Mouse (Mus musculus): ENCODE results near the gene Eipr1.

Gene Eipr1

DNA sequence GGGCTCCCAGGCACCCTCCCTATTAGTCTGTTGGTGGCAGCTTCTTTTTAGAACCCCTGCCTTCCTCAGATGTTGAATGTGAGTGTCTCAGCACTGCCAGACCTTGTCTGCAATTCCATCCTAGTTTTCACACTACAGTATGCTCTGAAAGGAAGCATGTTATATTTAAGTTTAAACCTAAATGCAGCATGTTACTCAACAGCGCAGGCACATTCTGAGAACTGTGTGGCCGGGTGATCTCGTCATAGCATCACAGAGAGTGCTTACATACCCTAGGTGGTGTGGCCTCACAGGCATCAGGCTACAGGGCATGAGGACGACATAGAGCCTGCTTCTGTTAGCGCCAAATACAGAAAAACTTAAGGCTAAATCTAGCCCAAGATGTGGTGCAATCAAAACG is 24.0 kb downstream of the Eipr1 start:
- DNase-seq (ENCODE audit: low spot score in 2 of 2): no peak

DNA sequence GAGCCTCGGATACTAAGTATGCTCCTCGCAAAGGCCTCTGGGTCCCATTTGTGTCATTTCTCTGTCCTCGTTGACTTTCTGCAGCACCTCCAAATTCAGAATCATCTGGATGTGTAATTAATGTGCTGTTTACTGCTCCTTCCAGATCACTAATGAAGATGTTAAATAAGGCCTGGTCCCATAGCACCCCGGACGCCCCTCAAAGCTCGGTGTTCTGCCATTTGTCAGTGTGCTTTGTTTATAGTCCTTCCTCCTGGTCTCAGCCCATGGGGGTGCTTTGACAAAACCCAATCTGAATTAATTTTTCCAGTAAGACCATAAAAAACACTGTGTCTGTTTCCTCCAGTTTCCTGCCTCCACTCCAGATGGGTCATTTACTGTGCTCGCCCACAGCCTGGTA is 28.6 kb downstream of the Eipr1 start:
- no peak for DNase-seq (ENCODE audit: low spot score in 2 of 2)

DNA sequence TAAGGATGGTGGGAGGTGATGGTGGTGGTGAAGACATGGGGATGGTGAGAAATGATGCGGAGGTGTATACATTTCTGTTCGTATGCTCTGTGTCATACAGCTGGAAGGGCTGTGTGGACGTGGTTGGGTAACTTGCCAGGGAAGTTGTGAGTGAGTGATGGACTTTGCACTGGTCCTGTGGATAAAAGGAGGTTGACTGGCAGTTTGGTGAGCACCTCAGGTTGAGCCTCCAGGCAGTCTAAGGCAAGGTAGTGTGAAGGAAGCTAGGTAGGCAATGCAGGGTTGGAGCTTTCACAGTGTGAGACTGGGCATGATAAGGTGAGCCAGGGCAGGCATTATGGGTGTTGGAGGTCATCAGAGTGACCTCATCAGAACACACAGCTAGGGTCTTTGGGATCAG is 31.0 kb downstream of the Eipr1 start:
- DNase-seq (ENCODE audit: low spot score in 2 of 2): no peak

DNA sequence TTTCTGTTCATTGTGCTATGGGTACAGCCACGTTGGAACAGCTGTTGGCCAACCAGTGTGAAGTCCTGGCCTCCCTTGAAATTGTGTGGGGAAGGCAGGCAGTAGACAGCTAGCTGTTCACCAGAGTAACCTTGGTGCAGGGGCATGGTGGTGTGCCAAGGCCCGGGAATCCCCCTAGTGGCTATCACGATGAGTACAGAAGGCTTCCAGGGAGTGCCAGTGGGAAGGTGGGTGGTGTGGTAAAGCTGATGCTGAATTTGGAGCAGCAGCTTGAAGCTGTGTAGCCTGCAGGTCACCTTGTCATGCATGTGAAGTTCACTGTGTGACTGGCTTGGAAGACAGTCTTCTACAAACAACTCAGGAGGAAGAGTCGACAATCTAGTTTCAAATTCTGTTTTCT is 32.8 kb downstream of the Eipr1 start:
- DNase-seq (ENCODE audit: low spot score in 2 of 2): no peak

DNA sequence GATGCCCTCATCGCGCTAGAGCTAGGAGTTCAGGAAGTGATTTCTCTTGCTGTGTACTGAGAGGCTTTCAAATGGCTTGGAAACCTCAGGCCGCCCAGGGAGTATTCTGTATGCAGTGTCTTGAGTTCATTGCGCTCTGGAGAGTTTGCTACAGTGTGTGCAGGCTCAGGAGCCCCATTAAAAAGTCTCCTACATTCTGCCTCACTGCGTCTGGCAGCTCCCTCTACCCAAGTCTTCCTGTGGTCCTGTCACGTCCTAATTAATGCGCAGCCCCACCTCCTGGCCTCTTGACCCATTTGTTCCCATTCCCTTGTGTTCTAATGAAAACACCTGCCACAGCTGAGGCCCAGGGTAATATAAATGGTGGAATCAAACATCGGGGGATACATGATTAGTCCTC is 33.3 kb downstream of the Eipr1 start:
- no peak for DNase-seq (ENCODE audit: low spot score in 2 of 2)

DNA sequence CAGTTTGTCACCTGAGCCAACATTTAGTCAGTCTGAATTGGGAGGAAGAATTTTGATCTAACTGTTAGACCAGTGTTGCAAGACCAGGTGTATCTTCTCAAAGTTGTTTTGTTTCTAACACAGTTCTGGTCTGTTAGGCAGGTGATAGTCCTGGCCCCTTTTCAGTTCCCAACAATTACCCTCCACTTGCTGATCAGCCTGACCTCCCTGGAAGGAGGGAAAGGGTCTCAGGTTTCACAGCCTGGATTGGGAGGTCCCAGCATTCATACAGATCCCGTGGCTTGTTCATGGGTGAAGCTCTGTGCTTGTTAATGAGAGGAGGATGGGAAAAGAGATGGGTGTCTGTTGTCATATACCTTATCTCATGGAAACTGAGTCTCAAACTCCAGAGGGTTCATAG is 33.7 kb downstream of the Eipr1 start:
- no peak for DNase-seq (ENCODE audit: low spot score in 2 of 2)

DNA sequence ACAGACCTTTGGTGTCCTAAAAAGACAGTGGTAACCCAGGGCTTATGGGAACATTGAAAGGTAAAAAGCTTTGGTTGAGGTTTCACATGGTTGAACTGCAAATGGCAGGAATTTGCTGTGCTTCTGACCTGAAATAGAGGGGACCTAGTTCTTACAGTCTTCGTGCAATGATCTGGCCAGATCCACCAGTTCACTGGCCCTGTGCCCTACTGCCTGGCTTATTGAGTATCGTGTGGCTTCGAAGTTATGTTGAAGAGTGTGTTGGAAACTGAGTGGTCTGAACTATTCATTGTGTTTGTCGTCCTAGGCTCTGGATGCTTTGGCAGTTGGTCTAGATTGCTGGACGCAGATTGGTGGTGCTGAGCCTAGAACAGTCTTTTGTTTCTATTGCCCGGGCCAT is 34.7 kb downstream of the Eipr1 start:
- no peak for DNase-seq (ENCODE audit: low spot score in 2 of 2)

DNA sequence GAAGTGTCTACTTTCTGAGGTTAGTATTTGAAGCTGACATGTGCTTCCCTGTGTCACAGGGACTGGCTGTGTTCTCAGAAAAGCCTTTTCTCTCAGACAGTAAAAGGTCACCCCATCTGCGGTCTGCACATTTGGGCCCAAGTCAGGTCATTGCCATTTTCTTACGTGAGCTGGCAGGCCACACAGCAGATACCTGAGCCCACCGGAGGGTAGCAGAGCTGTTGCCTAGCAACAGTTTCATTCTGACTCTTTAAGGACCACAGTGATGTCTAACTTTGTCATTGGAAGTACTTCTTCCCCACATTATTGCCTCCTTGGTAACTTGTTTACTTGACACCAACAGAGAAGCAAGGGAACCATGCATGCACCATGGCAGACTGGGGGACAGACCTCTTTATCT is 41.0 kb downstream of the Eipr1 start:
- DNase-seq (ENCODE audit: low spot score in 2 of 2): no peak

DNA sequence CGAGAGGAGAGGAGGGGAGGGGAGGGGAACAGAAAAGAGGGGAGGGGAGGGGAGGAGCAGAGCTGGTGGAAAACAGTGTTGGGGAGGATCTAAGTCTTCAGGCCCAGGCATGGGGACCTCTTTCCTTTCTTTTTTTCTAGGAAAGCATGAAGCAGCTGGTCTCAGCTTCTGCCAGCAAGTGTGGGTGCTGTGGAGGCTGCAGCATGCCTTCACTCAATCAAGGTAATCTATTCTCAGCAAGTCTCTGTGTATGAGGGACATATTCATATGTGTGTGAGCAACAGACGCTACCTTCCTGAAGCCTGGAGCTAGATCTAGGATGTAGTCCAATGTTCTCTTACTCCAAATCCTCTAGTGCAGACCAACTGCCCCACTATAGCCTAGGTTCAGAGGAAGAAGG is 42.1 kb downstream of the Eipr1 start:
- no peak for DNase-seq (ENCODE audit: low spot score in 2 of 2)

DNA sequence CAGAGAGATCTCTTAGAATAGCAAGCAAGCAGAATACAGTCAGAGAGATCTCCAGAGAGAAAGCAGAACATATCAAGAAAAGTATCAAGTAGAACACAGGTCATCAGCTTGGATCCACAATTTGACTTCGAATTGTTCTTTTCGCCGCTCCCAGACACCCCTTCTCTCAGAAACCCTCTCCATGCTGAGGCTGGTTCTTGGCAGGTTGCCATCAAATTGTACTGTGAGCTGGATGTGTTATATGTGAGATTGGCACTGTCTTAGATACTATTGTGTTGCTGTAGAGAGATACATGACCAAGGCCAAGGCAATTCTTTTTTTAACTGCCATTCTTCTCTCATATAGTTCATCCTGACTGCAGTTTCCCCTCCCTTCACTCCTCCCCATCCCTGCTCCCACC is 43.4 kb downstream of the Eipr1 start:
- DNase-seq (ENCODE audit: low spot score in 2 of 2): no peak

DNA sequence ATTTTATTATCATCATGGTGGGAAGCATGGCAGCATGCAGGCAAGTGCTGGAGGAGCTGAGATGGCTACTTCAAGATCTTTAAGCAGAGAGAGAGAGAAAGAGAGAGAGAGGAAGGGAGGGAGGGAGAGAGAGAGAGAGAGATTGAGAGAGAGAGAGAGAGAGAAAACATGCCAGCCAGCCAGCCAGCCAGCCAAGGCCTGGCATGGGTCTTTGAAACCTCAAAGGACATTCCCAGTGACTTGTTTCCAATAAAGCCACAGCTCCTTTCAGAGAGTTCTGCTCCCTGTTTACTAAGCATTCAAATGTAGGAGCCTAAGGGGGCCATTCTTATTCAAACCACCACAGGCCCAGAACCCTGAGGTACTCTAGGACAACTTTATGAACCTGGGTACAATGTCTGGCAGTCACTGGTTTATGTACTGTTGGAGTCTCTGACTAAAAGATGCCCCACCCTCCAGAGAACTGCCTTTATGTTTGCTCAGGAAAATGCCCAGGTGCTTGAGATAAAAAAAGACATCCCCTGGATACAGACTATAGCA is 45.3 kb downstream of the Eipr1 start:
- DNase-seq (ENCODE audit: low spot score in 2 of 2): no peak

DNA sequence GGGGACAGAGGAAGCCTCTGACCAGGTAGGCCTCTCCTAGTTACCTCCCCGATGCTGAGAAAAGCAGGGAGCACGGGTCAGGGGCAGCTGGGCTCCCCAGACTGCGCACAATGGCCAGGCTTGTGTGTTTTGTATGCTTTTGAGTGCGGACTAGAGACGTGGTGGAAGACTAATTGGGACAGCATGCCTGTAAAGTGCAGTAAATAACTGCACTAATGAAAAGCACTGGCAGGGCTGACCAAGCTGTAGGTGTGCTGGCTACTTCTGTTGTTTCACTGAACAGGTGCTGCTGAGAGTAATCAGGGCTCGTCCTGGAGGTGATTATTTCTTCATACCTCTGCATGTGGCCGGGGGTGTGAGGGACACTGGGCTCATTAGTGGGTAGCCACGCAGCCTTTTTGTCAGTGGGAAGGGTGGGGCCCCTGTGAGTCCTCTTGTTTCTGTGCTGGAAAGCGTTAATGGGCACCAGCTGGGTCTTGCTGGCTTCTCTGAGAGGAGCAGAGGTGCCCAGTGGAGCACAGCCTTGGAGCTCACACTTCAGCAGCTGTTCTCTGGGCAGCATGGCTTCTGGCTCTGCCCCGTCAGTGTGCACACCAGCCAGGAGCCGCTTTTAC is 48.3 kb downstream of the Eipr1 start:
- no peak for DNase-seq (ENCODE audit: low spot score in 2 of 2)

DNA sequence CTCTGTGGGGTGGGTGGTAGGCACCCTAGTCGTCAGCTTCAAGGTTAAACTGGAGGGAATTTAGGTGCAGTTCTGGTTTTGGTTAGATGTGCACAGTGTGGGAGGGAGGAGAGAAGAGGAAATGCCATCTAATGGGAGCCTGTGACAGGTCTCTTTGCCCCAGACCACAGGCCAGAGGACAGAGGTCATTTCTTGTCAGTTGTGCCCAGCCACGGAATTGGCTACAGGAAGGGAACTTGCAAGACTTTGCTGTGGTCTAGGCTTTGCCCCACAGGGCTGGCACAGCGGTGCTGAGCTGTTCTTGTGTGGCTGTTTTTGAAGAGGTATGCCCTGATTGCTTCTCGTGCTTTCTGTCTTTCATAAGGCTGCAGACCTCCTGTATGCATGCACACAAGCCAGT is 48.8 kb downstream of the Eipr1 start:
- no peak for DNase-seq (ENCODE audit: low spot score in 2 of 2)

DNA sequence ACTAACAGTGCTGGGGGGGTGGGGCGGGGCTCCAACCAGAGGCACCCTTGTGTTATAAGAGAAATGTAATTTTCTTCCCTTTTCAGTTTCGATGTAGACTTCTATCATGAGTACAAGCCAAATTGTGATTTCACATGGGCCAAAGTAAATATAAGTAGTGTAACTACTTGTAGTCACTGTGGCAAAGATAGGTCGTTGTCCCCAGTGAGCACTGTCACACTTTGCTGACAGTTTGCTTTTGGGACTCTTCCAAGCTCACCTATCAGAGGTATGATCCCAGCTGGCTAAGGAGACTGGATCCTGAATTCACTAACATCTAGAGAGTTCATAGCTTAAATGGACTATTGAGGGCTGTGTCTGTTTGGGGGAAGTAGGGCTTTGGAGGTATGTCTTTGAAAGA is 49.3 kb downstream of the Eipr1 start:
- no peak for DNase-seq (ENCODE audit: low spot score in 2 of 2)

DNA sequence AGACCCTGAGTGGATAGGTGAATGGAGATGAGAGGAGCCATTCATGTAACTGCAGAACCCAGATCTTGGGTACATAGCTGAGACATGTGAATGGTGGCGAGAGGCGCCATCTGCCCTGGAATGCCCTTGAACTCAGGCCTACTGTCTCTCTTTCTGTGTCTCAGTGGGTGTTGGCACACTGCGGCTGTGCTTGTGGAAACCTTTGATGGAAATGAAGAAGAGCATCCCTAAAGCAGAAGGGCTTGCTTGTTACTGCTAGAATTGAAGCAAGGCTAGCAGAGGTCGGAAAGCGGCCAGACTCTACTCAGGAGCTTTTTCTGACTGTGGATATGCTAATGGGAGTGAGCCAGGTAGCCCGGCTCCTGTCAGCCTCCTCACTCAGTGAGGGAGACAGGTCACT is 50.1 kb downstream of the Eipr1 start:
- DNase-seq (ENCODE audit: low spot score in 2 of 2): no peak

DNA sequence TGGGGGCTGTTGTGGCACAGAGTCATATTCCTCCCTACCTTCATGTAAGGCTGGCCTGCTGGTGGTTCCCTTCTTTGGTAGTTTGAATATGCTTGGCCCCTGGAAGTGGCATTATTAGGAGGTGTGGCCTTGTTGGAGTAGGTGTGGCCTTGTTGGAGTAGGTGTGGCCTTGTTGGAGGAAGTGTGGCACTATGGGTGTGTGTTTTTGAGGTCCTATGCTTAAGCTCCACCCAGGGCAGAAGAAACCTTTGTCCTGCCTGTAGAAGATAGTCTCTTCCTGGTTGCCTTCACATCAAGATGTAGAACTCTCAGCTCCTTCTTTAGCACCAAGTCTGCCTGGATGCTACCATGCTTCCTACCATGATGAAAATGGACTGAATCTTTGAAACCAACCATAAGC is 51.4 kb downstream of the Eipr1 start:
- peak in 1 of 2 experiments; percentile 32 for DNase-seq (ENCODE audit: low spot score in 2 of 2)

DNA sequence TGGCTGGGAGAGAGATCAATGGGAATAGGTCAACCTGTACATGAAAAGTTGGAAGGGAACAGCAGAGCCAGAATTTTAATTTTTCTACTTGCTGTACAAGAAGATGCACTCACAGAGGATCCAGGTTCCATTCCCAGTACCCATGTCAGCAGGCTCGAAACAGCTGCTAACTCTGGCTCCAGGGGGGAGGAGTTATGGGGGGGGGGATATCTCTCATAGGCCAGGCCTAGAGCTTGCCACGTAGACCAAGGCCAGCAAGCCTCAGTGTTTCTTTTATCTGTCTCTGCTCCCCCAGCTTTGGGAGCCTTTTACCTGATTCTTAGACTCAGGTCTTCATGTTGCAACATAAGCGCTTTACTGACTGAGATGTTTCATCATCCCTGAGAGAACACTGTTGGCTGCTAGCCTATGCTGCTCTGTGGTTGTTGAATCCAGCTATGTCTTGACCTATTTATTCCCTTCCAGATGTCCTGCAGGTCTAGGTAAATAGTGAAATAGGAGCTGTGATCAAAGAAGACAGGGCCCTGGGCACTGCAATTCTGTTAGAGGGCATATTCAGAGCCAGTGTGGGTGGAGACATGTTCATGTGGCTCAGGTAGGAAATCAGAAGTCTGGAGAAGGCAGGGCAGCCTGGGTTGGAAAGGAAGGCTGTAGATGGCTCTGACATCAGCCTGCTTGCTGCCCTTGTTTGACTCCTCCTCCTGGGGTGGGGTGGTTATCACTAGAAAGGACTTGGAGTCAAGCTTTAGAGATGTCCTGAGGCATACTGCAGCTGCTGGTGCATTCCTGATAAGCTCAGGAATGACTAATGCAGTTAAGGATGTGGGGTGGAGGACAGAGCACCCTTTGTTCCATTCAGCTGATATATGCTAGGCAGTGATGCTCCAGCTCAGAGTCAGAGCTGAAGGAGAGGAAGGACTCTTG is 53.2 kb downstream of the Eipr1 start:
- DNase-seq (ENCODE audit: low spot score in 2 of 2): peak; percentile 75 to 77

DNA sequence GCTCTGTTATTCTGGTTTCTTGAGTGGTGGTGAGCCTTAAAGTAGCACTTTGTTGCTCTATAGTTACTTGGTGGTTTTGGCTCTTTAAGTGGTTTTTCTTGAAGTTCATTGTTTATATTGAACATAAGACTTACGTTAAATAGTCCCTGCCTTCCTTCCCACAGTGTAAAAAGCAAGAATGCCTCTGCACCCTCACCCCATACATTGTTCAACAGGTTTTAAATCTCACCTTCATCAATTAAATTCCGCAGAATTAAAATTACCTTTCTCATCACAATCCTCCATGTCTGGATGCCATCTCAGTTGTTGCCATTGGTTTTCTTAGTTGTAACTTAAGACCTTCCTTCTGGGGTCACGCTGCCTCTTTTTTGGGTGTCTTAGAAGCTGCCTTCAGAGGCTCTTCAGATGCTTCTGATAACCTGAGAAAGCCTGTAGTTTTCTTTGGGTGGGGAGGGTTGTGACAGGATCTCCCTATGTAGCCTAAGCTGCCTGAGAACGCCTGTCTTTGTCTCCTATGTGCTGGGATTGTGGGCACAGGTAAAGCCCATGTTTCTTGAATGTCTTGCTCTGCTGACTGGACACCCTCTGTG is 57.3 kb downstream of the Eipr1 start:
- no peak for DNase-seq (ENCODE audit: low spot score in 2 of 2)

DNA sequence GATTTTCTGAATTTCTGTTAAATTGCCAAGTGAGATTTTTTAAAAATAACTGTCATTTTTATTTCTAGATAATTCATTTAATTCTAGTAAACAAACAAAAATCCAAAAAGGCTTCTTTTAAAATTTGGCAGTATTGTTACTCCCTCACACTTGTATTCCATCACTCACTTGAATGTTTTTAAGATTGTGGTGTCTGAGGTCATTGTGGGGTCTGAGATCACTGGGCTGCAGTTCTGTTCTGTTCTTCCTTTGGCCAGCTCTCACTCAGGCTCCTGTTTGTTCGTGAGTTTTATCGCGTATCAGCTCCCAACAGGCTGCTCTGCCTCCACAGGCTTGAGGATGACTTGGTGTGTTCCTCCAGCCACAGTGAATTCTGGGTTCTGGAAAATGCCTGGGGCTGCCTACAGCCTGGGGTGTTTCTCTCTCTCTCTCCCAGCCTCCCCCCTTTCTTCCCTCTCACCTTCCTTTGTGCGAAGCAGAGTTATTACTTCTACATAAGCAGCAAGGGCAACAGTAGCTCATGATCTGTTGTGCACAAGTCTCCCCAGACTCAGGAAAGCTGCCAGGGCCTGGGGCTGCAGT is 58.2 kb downstream of the Eipr1 start:
- peak in 1 of 2 experiments; percentile 26 for DNase-seq (ENCODE audit: low spot score in 2 of 2)

DNA sequence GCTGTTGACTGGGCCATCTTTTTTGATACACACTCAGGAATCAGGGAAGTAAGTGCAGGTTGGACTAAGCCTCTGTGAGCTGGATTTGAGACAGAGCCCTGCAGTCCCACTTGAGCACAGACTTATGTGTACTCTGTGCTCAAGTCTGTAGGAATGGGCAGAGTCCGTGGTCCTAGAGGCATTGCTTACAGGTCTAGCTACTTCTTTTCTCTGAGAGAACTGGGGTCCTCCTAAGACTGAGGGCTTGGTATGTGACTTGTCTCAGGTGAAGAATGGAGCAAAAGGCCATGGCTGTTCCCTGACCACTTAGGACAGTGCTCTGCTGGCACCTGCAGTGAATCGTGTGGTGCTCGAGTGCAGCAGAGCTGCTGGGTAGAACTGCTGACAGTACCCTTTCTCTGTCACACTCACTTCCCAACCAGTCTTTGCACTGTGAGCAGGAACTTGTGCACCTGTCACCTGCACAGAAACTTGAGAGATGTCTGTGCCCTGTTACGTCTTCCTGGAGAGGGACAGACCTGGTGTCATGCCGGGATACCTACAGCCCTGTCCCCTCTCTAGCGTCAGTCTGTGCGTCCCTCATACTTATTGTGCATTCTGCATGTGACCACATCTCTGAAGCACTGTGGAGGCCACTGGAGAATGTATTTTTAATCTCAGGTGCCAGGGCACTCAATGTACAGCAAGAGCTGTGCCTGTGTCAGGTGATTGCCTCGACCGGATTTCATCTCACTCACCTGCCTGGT is 65.3 kb downstream of the Eipr1 start:
- no peak for DNase-seq (ENCODE audit: low spot score in 2 of 2)

DNA sequence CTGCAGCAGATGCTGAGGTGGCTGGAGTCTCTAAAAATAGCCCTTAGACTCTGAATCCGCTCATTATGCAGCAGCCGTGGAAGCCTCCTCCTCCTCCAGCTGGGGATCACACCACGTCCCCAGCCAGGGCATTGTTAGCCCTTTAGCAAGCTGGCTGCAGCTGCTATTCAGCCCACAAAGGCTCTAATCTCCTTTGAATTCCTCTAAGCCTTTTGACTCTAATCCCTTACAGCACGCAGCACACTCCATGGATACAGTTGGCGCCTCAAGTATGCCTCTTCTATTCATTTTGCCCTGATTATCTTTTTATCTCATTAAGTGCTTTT is 65.8 kb downstream of the Eipr1 start:
- no peak for DNase-seq (ENCODE audit: low spot score in 2 of 2)

DNA sequence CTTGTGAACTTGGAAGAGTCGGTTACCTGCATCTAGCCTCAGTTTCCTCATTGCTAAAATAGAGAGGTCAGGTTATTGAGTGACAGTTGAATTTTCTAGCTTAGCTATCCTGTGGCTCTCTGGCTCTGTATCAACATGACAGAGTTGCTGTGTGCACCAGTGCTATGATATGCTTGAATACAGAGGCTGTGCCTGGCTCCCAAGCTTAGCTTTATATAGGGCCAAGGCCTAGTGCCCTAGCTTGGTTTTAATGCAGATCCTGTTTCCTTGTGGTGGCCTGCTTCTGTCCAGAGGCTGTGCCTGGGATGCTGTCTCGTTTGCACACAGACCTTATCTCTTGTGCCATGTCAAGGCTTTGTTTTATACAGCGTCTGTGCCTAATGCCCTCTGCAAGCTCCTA is 66.3 kb downstream of the Eipr1 start:
- no peak for DNase-seq (ENCODE audit: low spot score in 2 of 2)

Data from spleen, postnatal 4 days (tissue).